19 mouse cellular contexts compared by ENCODE assay signal in genomic region chr1:89844064-89844463, GRCm38 (mm10).
DNase-seq lines count a peak whose midpoint lies in the region; ATAC-seq and TF ChIP-seq lines count a peak whose summit lies in the region.
"Had no signal": no experiment of that assay in that cellular context is flagged by ENCODE, and none has a peak within 500 bp of the region (broad histone marks: within the 10 kb centered on the region; RNA-seq: fewer than 3 reads in every experiment).

No protein-coding gene starts in this region.

- H3K36me3 ChIP-seq in heart, adult 2 months (ENCODE audit: control insufficient read depth, insufficient read depth, low read length), result no peaks in the 10 kb centered on the region
- H3K36me3 ChIP-seq in lung, embryonic 14.5 days (ENCODE audit: insufficient read depth), result peaks cover 16% of the 10 kb centered on the region; the same call in 1 of the 2 replicates

- no peaks in the 10 kb centered on the region for H3K9me3 ChIP-seq in lung, embryonic 14.5 days (ENCODE audit: low read depth, low read length)
- H3K9me3 ChIP-seq: embryonic facial prominence, embryonic 13.5 days; heart, embryonic 12.5 days; hindbrain, embryonic 13.5 days; limb, embryonic 10.5 days; neural tube, embryonic 12.5 days had no signal

- no peak overlapping the region for H3K27ac ChIP-seq in heart, adult 2 months
- no peak overlapping the region for H3K27ac ChIP-seq in lung, embryonic 14.5 days (ENCODE audit: low read depth)
- H3K27ac ChIP-seq: embryonic facial prominence, embryonic 13.5 days; hindbrain, embryonic 13.5 days; limb, embryonic 10.5 days; neural tube, embryonic 12.5 days had no signal

- H3K79me2 ChIP-seq in heart, adult 2 months (replicated peaks; ENCODE audit: control insufficient read depth, insufficient read depth, low read length), result no peaks in the 10 kb centered on the region

- ATAC-seq in lung, embryonic 14.5 days (ENCODE audit: insufficient read depth), result no peak

- no peak overlapping the region for H3K4me3 ChIP-seq in heart, adult 2 months
- no peak overlapping the region for H3K4me3 ChIP-seq in lung, embryonic 14.5 days (ENCODE audit: low read depth, low read length)
- H3K4me3 ChIP-seq: embryonic facial prominence, embryonic 13.5 days; heart, embryonic 12.5 days; hindbrain, embryonic 13.5 days; limb, embryonic 10.5 days; neural tube, embryonic 12.5 days had no signal

- H3K4me1 ChIP-seq in heart, adult 2 months (ENCODE audit: control insufficient read depth, insufficient read depth, low read length), result no peaks in the 10 kb centered on the region
- H3K4me1 ChIP-seq in lung, embryonic 14.5 days (ENCODE audit: insufficient read depth), result 0 out of 2 replicates have a peak, but pooled peaks cover 3% of the 10 kb centered on the region
- H3K4me1 ChIP-seq: heart, embryonic 12.5 days had no signal

- no peak overlapping the region for H3K4me2 ChIP-seq in lung, embryonic 14.5 days
- H3K4me2 ChIP-seq: embryonic facial prominence, embryonic 13.5 days; heart, embryonic 12.5 days; hindbrain, embryonic 13.5 days; neural tube, embryonic 12.5 days had no signal

- no peak for TF ChIP-seq EP300 in heart, adult 2 months (IDR thresholded peaks at IDR 0.05; ENCODE audit: insufficient read depth, low read depth, low read length)

- TF ChIP-seq CTCF in heart, adult 2 months (IDR thresholded peaks at IDR 0.05), result peak; percentile 13; the same call in 1 of the 2 replicates
- peak; percentile 42 for TF ChIP-seq CTCF in lung, embryonic 14.5 days (IDR thresholded peaks at IDR 0.05; ENCODE audit: low read depth)

- H3K27me3 ChIP-seq in heart, adult 2 months (ENCODE audit: control insufficient read depth, insufficient read depth, low read length), result no peaks in the 10 kb centered on the region
- H3K27me3 ChIP-seq in lung, embryonic 14.5 days (ENCODE audit: insufficient read depth, low read length), result no peaks in the 10 kb centered on the region
- H3K27me3 ChIP-seq: heart, embryonic 12.5 days had no signal

- DNase-seq in heart, adult 2 months, result no peak
- DNase-seq in heart, postnatal 25 days (ENCODE audit: low spot score), result no peak
- DNase-seq in lung, embryonic 14.5 days, result peak; percentile 34
- no peak for DNase-seq in lung, adult 18-20 months
- DNase-seq in WW6 (ENCODE audit: low read depth, low spot score), result peak; percentile 24
- DNase-seq in retina, postnatal 1 day, result peak; percentile 40
- no peak for DNase-seq in spleen, postnatal 36 days (ENCODE audit: low spot score in 2 of 2)
- DNase-seq in spleen, adult 12 weeks (ENCODE audit: low spot score), result no peak
- DNase-seq: cerebellum, adult 9-10 months; kidney, adult 9 months; layer of hippocampus, adult 9-11 months; midbrain, embryonic 14.5 days; right cerebral cortex, adult 18-20 months; thymus, postnatal 14 days had no signal

- intact Hi-C loops in heart, adult 2 months (cut with DNase I), result no loop called here
- intact Hi-C loops in heart, postnatal 25 days (cut with DNase I), result no loop called here

- H3K9ac ChIP-seq in heart, adult 2 months (ENCODE audit: low read depth, low read length), result no peak overlapping the region
- H3K9ac ChIP-seq in lung, embryonic 14.5 days, result no peak overlapping the region
- H3K9ac ChIP-seq: embryonic facial prominence, embryonic 13.5 days; heart, embryonic 12.5 days; hindbrain, embryonic 13.5 days; neural tube, embryonic 12.5 days had no signal

- 83% methylated on average over 9 of the region's 9 CpGs for WGBS in heart, adult 2 months
- WGBS in lung, embryonic 14.5 days, result 74% methylated on average over 9 of the region's 9 CpGs

- TF ChIP-seq POLR2A in heart, adult 2 months (IDR thresholded peaks at IDR 0.05; ENCODE audit: insufficient read depth, low read depth, low read length), result no peak

Comparison
In these comparisons a context has a peak if more than half of its experiments do, and no peak if none do; other contexts are left out.
1. DNase-seq: peak in lung, embryonic 14.5 days (single experiment), WW6 (single experiment) and retina, postnatal 1 day (single experiment); none in heart, adult 2 months (0 of 2), heart, postnatal 25 days (single experiment), lung, adult 18-20 months (0 of 2), spleen, postnatal 36 days (0 of 2) and spleen, adult 12 weeks (single experiment).